Mouse (Mus musculus) spleen, adult 18-20 months (tissue): Measurements from ENCODE around the gene Btg2.

Experiments used
- DNase-seq, 2 experiments: peaks; one replicate each; pipeline ENCODE4 v3.0.0; 2022; ENCODE audit warnings: mixed read lengths in 2 of 2

Gene Btg2

GRCm38 (mm10) chr1:134076789-134077188 is 2.1 kb downstream of the Btg2 start:
- no peak for DNase-seq

- no peak for DNase-seq
These were observed 3.4 kb downstream of the Btg2 start for GRCm38 (mm10) chr1:134075532-134075931.

GRCm38 (mm10) chr1:134074606-134075005 is 4.3 kb downstream of the Btg2 start:
- DNase-seq: no peak

- DNase-seq: no peak
These were observed 4.7 kb downstream of the Btg2 start for GRCm38 (mm10) chr1:134074184-134074583.

- DNase-seq: no peak
These were observed 5.3 kb downstream of the Btg2 start for GRCm38 (mm10) chr1:134073658-134074057.

- DNase-seq: no peak
These were observed 5.8 kb downstream of the Btg2 start for GRCm38 (mm10) chr1:134073061-134073564.

GRCm38 (mm10) chr1:134071411-134072018 is 7.4 kb downstream of the Btg2 start:
- no peak for DNase-seq

- DNase-seq: no peak
These were observed 8.7 kb downstream of the Btg2 start for GRCm38 (mm10) chr1:134070099-134070669.

- DNase-seq: peak; percentile 51 to 55
These were observed 11.7 kb downstream of the Btg2 start for GRCm38 (mm10) chr1:134067143-134067619.

- no peak for DNase-seq
These were observed 12.4 kb downstream of the Btg2 start for GRCm38 (mm10) chr1:134066554-134066953.

GRCm38 (mm10) chr1:134065241-134065809 is 13.6 kb downstream of the Btg2 start:
- DNase-seq: peak; percentile 50 to 51

GRCm38 (mm10) chr1:134064296-134064831 is 14.6 kb downstream of the Btg2 start:
- DNase-seq: no peak

- DNase-seq: peak; percentile 68 to 70
These were observed 15.2 kb downstream of the Btg2 start for GRCm38 (mm10) chr1:134063773-134064125.

GRCm38 (mm10) chr1:134063086-134063772 is 15.7 kb downstream of the Btg2 start:
- peak; percentile 83 to 86 for DNase-seq

GRCm38 (mm10) chr1:134062411-134063085 is 16.4 kb downstream of the Btg2 start:
- DNase-seq: no peak

- DNase-seq: no peak
These were observed 17.0 kb downstream of the Btg2 start for GRCm38 (mm10) chr1:134061915-134062314.

GRCm38 (mm10) chr1:134060849-134061569 is 17.9 kb downstream of the Btg2 start:
- DNase-seq: peak; percentile 78 to 91

GRCm38 (mm10) chr1:134059739-134060695 is 18.9 kb downstream of the Btg2 start:
- DNase-seq: no peak

GRCm38 (mm10) chr1:134058870-134059269 is 20.1 kb downstream of the Btg2 start:
- no peak for DNase-seq

- no peak for DNase-seq
These were observed 21.2 kb downstream of the Btg2 start for GRCm38 (mm10) chr1:134057736-134058135.

GRCm38 (mm10) chr1:134056285-134056684 is 22.6 kb downstream of the Btg2 start:
- no peak for DNase-seq
